Mouse (Mus musculus): Measurements from ENCODE around the gene Nub1.

DNA sequence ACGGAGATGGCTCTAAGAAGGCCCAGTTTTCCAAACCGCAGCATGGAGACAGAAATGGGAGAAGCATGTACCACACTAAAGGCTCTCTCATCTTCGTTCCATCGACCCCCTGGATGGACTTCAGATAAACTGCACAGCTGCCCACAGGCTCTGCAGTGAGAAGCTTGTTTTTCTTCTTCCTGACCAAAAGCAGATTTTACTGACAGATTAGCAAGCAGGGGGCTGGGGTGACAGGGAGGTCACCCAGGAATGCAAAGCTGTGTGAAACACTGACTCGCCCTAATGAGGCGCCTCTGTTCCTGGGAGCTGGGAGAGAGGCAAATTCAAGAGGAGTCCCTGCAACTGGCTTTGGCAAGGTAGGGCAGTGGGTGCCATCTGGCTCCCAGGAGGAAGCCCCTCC, 62.2 kb downstream of the Nub1 start:
- no peak for TF ChIP-seq CTCF (IDR thresholded peaks at IDR 0.05; ENCODE audit: extremely low read depth, insufficient read length, insufficient replicate concordance, low read depth, low read length)
- TF ChIP-seq POLR2A (IDR thresholded peaks at IDR 0.05; ENCODE audit: low read depth, low read length), result no peak
